Mouse (Mus musculus): ENCODE measurements around the gene Gjb5.

DNA sequence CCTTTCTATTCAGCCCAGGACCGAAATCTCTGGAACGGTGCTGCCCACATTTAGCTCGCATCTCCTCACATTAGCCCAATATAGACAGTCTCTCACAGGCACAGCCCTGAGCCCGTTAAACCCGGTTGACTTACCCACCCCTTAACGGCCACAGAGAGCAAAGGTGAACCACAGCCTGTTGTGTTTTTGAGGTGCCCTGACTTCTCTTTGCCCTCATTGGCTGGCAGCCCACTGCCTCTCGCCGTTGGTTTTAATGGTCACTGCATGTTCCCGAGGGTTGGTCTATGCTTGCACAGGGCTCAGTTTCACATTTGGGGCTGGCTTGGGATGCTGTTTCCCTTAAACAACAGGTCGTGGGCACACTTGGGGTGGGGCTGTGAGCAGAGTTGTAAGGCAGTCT, 33.7 kb downstream of the Gjb5 start:
- no peak for TF ChIP-seq POLR2A (IDR thresholded peaks at IDR 0.05; ENCODE audit: borderline replicate concordance, low read depth, low read length)
- no peak for TF ChIP-seq CTCF (IDR thresholded peaks at IDR 0.05; ENCODE audit: low read depth, low read length)

All from bone marrow macrophage, adult 2 months (primary cell).